Mouse (Mus musculus) midbrain, embryonic 16.5 days (tissue): Measurements from ENCODE around the gene Ubqln1. TPM values are rescaled to one million over a fixed set of nuclear protein-coding genes. Genes with fewer than 3 reads are reported as not detected.
A peak's percentile ranks its signal among the peaks of the same experiment; 100 is the strongest.

Source experiments
- ATAC-seq: fragments of 200-750 bp; cut with Nextera tagmentation; 2 replicates; pipeline ENCODE4 v1.8.0; 2017; ENCODE audit warnings: moderate TSS enrichment
- H3K27ac ChIP-seq: fragments of 300-500 bp; sonication (generic); 2 replicates; pipeline ENCODE4 v1.5.1; 2014; ENCODE audit warnings: mild to moderate bottlenecking, low read length, mixed read lengths
- H3K27me3 ChIP-seq: fragments of 300-500 bp; sonication (generic); 2 replicates; pipeline ENCODE4 v1.6.1; 2014; ENCODE audit warnings: low read depth, low read length, mixed read lengths; ENCODE audit not compliant: control insufficient read depth, insufficient read depth
- H3K36me3 ChIP-seq: fragments of 300-500 bp; sonication (generic); 2 replicates; pipeline ENCODE4 v1.6.1; 2014; ENCODE audit warnings: mild to moderate bottlenecking, low read length, moderate library complexity, mixed read lengths; ENCODE audit not compliant: control insufficient read depth, insufficient read depth
- H3K4me1 ChIP-seq: fragments of 300-500 bp; sonication (generic); 2 replicates; pipeline ENCODE4 v1.6.1; 2014; ENCODE audit warnings: mild to moderate bottlenecking, low read length, mixed read lengths; ENCODE audit not compliant: control insufficient read depth, insufficient read depth
- H3K4me2 ChIP-seq: fragments of 300-500 bp; sonication (generic); 2 replicates; pipeline ENCODE4 v1.6.1; 2014; ENCODE audit warnings: mild to moderate bottlenecking, low read length, mixed read lengths
- H3K4me3 ChIP-seq: fragments of 300-500 bp; sonication (generic); 2 replicates; pipeline ENCODE4 v1.5.1; 2014; ENCODE audit warnings: low read depth, mild to moderate bottlenecking, low read length, moderate library complexity, mixed read lengths
- H3K9ac ChIP-seq: fragments of 300-500 bp; sonication (generic); 2 replicates; pipeline ENCODE4 v1.6.1; 2014; ENCODE audit warnings: low read depth, low read length, mixed read lengths
- H3K9me3 ChIP-seq: fragments of 300-500 bp; sonication (generic); replicated peaks from 2 replicates; pipeline ENCODE4 v1.6.1; 2014; ENCODE audit warnings: mild to moderate bottlenecking, low read length, mixed read lengths; ENCODE audit not compliant: control insufficient read depth, poor library complexity, severe bottlenecking
- WGBS: fragments of 180-500 bp; shearing (Covaris S2); extraction: QIAGEN DNeasy Blood & Tissue Kit; methylation state at CpG from one replicate; pipeline ENCODE4 v1.1.7; 2014; 5-methylcytosine and 5-hydroxymethylcytosine counted together
- polyA plus RNA-seq: library from polyadenylated mRNA; unstranded; fragments of >200 nt; fragmentation: Nextera tagmentation; extraction: Ambion mirVana; gene quantifications from 2 replicates; pipeline ENCODE4 v1.2.1, GENCODE M21; 2015

The Ubqln1 gene
- polyA plus RNA-seq, 1 experiment from 2014 or later: 132 TPM

DNA sequence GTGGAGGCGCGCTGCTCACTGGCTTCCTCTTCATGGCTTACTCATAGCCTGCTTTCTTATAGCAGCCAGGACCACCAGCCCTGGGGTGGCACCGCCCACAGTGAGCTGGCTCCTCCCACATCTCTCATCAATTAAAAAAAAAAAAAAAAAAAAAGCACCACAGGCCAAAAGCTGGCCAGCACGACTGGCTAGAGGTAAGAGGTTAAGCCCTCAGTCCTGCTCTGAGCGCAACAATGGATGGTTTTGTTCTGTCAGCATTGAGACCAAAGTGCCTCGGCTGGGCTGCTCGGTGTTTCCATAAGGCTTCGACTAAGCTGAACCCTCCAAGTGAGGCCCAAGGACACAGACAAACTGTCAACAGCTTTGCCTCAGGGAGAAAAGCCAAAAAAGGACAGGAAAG is 10.2 kb upstream of the Ubqln1 start:
- H3K36me3 ChIP-seq: no peaks in the 10 kb centered on the region
- H3K27me3 ChIP-seq: no peaks in the 10 kb centered on the region
- no peak overlapping the region for H3K9ac ChIP-seq
- no peak overlapping the region for H3K27ac ChIP-seq
- no peak overlapping the region for H3K4me2 ChIP-seq
- no peak for ATAC-seq
- no peaks in the 10 kb centered on the region for H3K9me3 ChIP-seq
- H3K4me1 ChIP-seq: no peaks in the 10 kb centered on the region
- H3K4me3 ChIP-seq: no peak overlapping the region
- 51% methylated on average over 8 of the region's 8 CpGs for WGBS

DNA sequence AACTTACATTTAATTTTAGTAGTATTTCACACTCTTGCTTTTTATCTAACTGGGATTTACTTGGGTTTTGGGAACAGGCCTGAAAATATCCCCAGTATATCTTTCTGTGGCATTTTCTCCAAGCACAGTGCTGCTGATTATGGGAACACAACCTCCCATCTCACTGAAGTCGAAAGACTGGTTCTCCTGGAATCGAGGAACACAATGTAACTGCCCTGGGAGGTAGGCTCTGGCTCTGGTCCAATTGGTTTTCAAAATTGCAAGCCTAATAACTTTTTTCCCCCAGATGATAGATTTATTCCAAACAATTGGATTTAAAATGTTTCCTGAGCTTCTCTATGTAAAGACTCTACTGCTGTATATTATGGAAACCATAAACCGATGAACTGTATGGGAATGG is 4.8 kb upstream of the Ubqln1 start:
- H3K9ac ChIP-seq: no peak overlapping the region
- H3K27me3 ChIP-seq: no peaks in the 10 kb centered on the region
- no peaks in the 10 kb centered on the region for H3K36me3 ChIP-seq
- no peak overlapping the region for H3K4me3 ChIP-seq
- peaks cover 6% of the 10 kb centered on the region for H3K4me1 ChIP-seq
- no peak for ATAC-seq
- H3K27ac ChIP-seq: no peak overlapping the region
- no peaks in the 10 kb centered on the region for H3K9me3 ChIP-seq
- WGBS: 89% methylated on average over 3 of the region's 3 CpGs
- no peak overlapping the region for H3K4me2 ChIP-seq

- H3K4me2 ChIP-seq: no peak overlapping the region
- 95% methylated on average over 2 of the region's 2 CpGs for WGBS
- no peak overlapping the region for H3K4me3 ChIP-seq
- H3K27ac ChIP-seq: no peak overlapping the region
- H3K9me3 ChIP-seq: no peaks in the 10 kb centered on the region
- peaks cover 23% of the 10 kb centered on the region for H3K4me1 ChIP-seq
- H3K9ac ChIP-seq: no peak overlapping the region
- no peaks in the 10 kb centered on the region for H3K27me3 ChIP-seq
- no peak for ATAC-seq
- no peaks in the 10 kb centered on the region for H3K36me3 ChIP-seq
These were observed 2.1 kb upstream of the Ubqln1 start for GRCm38 (mm10) chr13:58217536-58217935.

DNA sequence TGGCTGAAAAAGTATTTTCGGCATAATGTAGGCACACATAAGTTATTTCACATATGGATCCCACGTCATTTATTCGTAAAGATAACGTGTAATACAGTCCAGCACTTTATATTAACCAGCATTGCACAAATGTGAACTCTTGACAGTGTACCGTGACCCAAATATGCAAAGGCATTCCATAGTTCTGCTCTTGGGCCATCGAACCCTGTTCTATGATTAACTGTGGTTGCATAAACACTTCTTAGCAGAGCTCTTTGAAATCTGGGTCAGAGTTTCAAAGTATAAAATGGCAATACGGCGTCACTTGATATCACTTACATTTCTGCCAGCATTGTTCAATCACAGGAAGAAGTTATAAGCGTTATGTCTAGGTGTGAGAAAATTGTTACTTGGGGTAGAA is 942 bp upstream of the Ubqln1 start:
- Histone ChIP-seq H3K4me2 (peak overlapping the region; percentile 82), H3K27ac (peak overlapping the region; percentile 95; the same call in 1 of the 2 replicates), H3K27me3 (no peaks in the 10 kb centered on the region), H3K9ac (no peak overlapping the region; the same call in 1 of the 2 replicates), H3K9me3 (no peaks in the 10 kb centered on the region), H3K36me3 (no peaks in the 10 kb centered on the region), H3K4me3 (peak overlapping the region; percentile 99), H3K4me1 (peaks cover 31% of the 10 kb centered on the region)
- 94% methylated on average over 9 of the region's 9 CpGs for WGBS
- no peak for ATAC-seq

DNA sequence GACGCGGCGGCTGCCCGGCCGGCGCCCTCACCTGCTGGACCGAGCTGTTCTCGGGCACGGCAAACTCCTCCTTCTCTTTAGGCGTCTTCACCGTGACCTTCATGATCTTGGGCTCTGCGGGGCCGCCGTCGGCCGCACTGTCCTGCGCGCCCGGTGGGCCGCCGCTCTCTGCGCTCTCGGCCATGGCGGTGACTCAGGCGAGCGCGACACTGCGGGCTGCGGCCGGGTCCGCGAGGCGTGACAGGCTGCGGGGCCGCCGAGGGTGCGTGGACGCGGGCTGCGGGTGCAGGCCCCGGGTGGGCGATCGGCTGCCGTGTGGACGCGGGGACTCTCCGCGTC is 231 bp downstream of the Ubqln1 start:
- Histone ChIP-seq H3K9ac (peak overlapping the region; percentile 96), H3K27ac (peak overlapping the region; percentile 95), H3K4me3 (peak overlapping the region; percentile 99), H3K4me1 (peaks cover 33% of the 10 kb centered on the region), H3K9me3 (no peaks in the 10 kb centered on the region), H3K4me2 (peak overlapping the region; percentile 73), H3K27me3 (no peaks in the 10 kb centered on the region), H3K36me3 (no peaks in the 10 kb centered on the region)
- ATAC-seq: no peak; the same call in 1 of the 2 replicates
- WGBS: 0% methylated on average over 43 of the region's 48 CpGs

- H3K27me3 ChIP-seq: no peaks in the 10 kb centered on the region
- peaks cover 33% of the 10 kb centered on the region for H3K4me1 ChIP-seq
- H3K36me3 ChIP-seq: no peaks in the 10 kb centered on the region
- no peaks in the 10 kb centered on the region for H3K9me3 ChIP-seq
- 2% methylated on average over 49 of the region's 49 CpGs for WGBS
- H3K27ac ChIP-seq: peak overlapping the region; percentile 95
- peak overlapping the region; percentile 99 for H3K4me3 ChIP-seq
- ATAC-seq: peak; percentile 73
- H3K4me2 ChIP-seq: peak overlapping the region; percentile 73
- H3K9ac ChIP-seq: peak overlapping the region; percentile 96
These were observed 854 bp downstream of the Ubqln1 start for GRCm38 (mm10) chr13:58214346-58215252.

- WGBS: 67% methylated on average over 8 of the region's 8 CpGs
- Histone ChIP-seq H3K4me1 (peaks cover 33% of the 10 kb centered on the region), H3K4me3 (peak overlapping the region; percentile 99), H3K27me3 (no peaks in the 10 kb centered on the region), H3K9me3 (no peaks in the 10 kb centered on the region), H3K4me2 (peak overlapping the region; percentile 73), H3K9ac (no peak overlapping the region; the same call in 1 of the 2 replicates), H3K27ac (no peak overlapping the region), H3K36me3 (no peaks in the 10 kb centered on the region)
- ATAC-seq: no peak
These were observed 1.7 kb downstream of the Ubqln1 start for GRCm38 (mm10) chr13:58213801-58214200.

DNA sequence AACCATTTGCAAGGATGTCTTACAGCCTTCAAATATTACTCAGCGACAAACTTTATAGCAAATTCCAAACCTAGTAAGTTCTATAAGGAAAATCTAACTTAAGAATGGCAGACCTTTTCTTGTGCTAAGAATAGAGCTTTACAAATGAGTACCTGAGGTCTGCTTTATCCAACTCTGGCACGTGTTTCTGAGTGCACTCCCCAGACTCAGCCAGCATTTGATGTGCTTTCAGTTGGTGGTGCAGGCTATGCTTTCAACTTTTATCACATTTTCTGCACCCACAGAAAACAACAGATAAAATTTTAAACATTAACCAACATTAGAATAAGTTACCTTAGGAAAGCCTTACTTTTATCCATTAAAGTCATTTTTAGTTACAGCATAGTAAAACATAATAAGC is 2.9 kb downstream of the Ubqln1 start:
- 74% methylated on average over 2 of the region's 2 CpGs for WGBS
- Histone ChIP-seq H3K27ac (no peak overlapping the region), H3K9me3 (no peaks in the 10 kb centered on the region), H3K4me1 (peaks cover 33% of the 10 kb centered on the region), H3K36me3 (no peaks in the 10 kb centered on the region), H3K27me3 (no peaks in the 10 kb centered on the region), H3K4me2 (no peak overlapping the region), H3K9ac (no peak overlapping the region), H3K4me3 (no peak overlapping the region)
- ATAC-seq: no peak

DNA sequence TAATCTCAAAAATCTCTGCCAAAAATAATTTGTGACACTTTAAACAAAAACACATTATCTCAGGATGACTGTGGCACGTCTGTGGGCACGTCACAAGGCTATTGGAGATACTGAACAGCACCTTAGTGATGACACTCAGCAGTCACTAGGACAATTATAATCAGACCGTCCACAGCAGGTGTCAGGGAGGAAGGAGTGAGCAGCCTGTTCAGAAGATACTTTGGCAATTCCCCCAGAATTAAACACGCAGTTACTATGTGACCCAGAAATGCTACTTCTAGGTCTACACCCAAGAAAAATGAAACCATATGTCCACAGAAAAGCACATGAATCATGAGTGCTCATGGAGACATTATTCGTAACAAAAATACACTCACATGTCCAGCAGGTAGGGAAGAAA is 5.0 kb downstream of the Ubqln1 start:
- no peaks in the 10 kb centered on the region for H3K36me3 ChIP-seq
- no peaks in the 10 kb centered on the region for H3K27me3 ChIP-seq
- H3K4me2 ChIP-seq: no peak overlapping the region
- no peak for ATAC-seq
- H3K4me3 ChIP-seq: no peak overlapping the region
- 88% methylated on average over 5 of the region's 5 CpGs for WGBS
- no peaks in the 10 kb centered on the region for H3K9me3 ChIP-seq
- H3K9ac ChIP-seq: no peak overlapping the region
- no peak overlapping the region for H3K27ac ChIP-seq
- H3K4me1 ChIP-seq: peaks cover 27% of the 10 kb centered on the region
